Mouse (Mus musculus) E14TG2a.4 (cell line): ENCODE measurements at regions not wholly inside any gene's neighbourhood (a gene's known extent, or its start where the extent isn't known, plus 50 kb on each side); places are given as distances from the start of the nearest gene placed in this dataset.

ENCODE experiments used
- H3K27me3 ChIP-seq: 2 replicates; pipeline ENCODE4 v1.6.1; 2014; ENCODE audit warnings: low read length, control low read depth; ENCODE audit not compliant: insufficient read depth
- H3K36me3 ChIP-seq: 2 replicates; pipeline ENCODE4 v1.6.1; 2014; ENCODE audit warnings: low read length, control low read depth; ENCODE audit not compliant: insufficient read depth
- H3K4me1 ChIP-seq: replicated peaks from 2 replicates; pipeline ENCODE4 v1.6.1; 2014; ENCODE audit warnings: low read depth, low read length, control low read depth
- H3K4me3 ChIP-seq: replicated peaks from 2 replicates; pipeline ENCODE4 v1.5.1; 2014; ENCODE audit warnings: mild to moderate bottlenecking, low read length
- H3K9me3 ChIP-seq: 2 replicates; pipeline ENCODE4 v1.6.1; 2014; ENCODE audit warnings: low read length, control low read depth
- CTCF ChIP-seq: conservative IDR thresholded peaks from 2 replicates; pipeline ENCODE4 v1.5.1; 2014; ENCODE audit warnings: low read length
- NANOG ChIP-seq: IDR thresholded peaks from 2 replicates; pipeline ENCODE4 v1.6.1; 2014; ENCODE audit warnings: borderline replicate concordance, low read length, mixed read lengths
- POU5F1 ChIP-seq: IDR thresholded peaks from 2 replicates; pipeline ENCODE4 v1.6.1; 2014; ENCODE audit warnings: low read length, borderline replicate concordance

DNA sequence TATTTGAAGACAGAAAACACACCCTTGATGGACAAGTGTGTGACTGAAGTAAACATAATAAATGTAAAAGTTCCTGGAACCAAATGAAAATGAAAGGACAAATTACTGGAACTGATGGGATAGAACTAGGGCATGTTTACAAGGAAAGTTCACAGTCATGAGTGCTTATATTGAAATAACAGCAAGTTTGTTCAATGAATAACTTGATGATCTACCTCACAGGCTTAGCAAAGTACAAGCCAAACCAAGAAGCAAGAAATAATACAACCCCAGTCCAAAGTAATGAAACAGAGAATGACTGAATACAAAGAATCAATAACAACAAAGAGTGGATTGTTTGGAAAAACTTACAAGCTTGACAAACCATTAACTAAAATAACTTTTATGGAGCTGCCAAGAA, 56.2 kb downstream of the Gm379 start:
- H3K27me3 ChIP-seq, result no peaks in the 10 kb centered on the region

DNA sequence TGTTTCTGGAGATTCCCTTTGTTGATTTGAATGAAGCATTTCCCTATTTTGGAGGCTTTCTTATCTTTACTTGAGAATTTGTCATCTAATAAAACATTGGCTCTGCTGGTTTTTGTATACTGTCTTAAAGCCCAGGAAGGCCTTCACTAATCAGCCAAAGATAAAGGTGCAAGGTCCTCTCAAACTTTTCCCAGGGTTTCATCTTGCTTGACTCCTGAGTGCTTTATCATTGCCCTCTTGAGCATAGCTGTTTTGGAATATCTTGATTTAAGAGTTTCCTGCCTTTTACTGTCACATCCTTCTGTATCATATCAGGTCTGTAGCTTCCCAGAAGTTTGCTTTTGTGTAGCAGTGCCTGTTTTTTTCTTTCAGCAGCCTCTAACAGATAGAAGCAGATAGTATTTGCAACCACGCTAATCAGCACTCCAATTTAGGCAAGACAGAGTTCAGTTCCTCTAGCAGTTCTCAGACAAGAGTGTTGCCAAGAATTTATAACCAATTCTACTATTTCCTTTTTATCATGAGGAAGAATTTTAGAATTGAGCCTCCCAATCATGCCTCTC, 64.7 kb downstream of the Gm379 start:
- H3K4me1 ChIP-seq, result no peaks in the 10 kb centered on the region
- no peaks in the 10 kb centered on the region for H3K27me3 ChIP-seq
- H3K36me3 ChIP-seq, result no peaks in the 10 kb centered on the region
- no peak overlapping the region for H3K4me3 ChIP-seq
- TF ChIP-seq CTCF (no peak), NANOG (no peak), POU5F1 (no peak)
- H3K9me3 ChIP-seq, result no peaks in the 10 kb centered on the region

More for the DNA sequence above, 56.2 kb downstream of the Gm379 start:
- Histone ChIP-seq H3K4me1 (no peaks in the 10 kb centered on the region), H3K9me3 (no peaks in the 10 kb centered on the region), H3K4me3 (no peak overlapping the region), H3K36me3 (no peaks in the 10 kb centered on the region)
- no peak for TF ChIP-seq NANOG
- no peak for TF ChIP-seq CTCF
- no peak for TF ChIP-seq POU5F1

DNA sequence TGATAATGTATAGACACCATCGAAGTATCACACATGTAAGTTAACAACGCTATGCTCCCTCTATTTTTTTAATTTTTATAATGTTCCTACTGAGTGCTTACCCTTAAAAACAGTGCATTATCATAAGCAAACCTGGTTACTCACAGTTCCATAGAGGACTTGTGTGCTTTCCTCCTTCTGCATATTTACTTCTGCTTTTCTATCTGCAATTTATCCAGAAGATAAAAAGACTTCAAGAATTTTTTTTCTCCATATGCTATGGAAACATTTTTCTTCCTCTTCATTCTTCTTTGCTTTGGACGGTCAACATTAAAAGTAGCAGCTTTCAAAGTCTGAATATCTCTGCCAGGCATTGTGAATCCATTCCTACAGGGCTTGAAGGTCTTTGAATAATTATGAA, 102.7 kb downstream of the Gm379 start:
- Histone ChIP-seq H3K9me3 (no peaks in the 10 kb centered on the region), H3K4me3 (no peak overlapping the region), H3K4me1 (no peaks in the 10 kb centered on the region), H3K36me3 (no peaks in the 10 kb centered on the region), H3K27me3 (no peaks in the 10 kb centered on the region)
- no peak for TF ChIP-seq NANOG
- TF ChIP-seq CTCF, result no peak
- no peak for TF ChIP-seq POU5F1

DNA sequence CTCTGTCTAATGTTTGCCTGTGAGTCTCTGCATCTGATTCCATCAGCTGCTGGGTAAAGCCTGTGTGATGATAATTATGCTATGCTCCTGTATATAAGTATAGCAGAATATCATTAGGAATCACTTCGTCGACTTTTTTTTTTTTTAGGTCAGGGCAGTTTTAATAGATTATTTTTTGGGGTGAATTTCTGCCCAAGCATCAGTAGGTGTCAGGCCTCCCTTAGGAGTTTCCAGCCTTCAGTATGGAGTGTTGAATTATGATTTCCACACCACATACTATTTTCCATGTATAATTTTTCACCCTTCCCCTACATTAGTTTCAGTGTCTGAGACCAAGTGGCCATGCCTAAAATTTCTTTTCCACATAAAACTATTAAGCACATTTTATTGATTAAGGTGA, 121.5 kb downstream of the Gm379 start:
- TF ChIP-seq NANOG, result no peak
- no peak for TF ChIP-seq CTCF
- TF ChIP-seq POU5F1, result no peak

DNA sequence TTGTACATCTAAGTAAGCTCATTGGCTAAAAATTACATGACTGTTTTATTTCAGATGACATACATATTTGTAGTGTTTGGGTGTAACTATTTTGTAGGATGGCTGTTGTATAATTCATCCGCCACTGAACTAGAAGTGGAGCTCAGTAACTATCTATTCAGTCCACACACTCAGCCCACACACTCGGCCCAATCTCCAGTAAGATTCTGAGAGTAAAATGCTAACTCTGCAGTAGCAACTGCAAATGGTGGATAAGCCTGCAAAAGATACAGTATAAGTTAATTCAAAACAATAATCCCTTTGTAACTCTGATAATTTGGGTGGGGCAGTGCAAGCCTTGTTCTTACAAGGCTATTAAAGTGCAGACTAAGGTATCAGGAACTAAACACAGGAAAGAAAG, 123.3 kb downstream of the Gm379 start:
- no peaks in the 10 kb centered on the region for H3K9me3 ChIP-seq
- H3K4me3 ChIP-seq, result no peak overlapping the region
- H3K27me3 ChIP-seq, result no peaks in the 10 kb centered on the region
- TF ChIP-seq NANOG (no peak), CTCF (no peak), POU5F1 (no peak)
- no peaks in the 10 kb centered on the region for H3K36me3 ChIP-seq
- H3K4me1 ChIP-seq, result no peaks in the 10 kb centered on the region

More for the DNA sequence above, 121.5 kb downstream of the Gm379 start:
- Histone ChIP-seq H3K36me3 (no peaks in the 10 kb centered on the region), H3K4me3 (no peak overlapping the region), H3K9me3 (no peaks in the 10 kb centered on the region), H3K27me3 (no peaks in the 10 kb centered on the region), H3K4me1 (no peaks in the 10 kb centered on the region)

DNA sequence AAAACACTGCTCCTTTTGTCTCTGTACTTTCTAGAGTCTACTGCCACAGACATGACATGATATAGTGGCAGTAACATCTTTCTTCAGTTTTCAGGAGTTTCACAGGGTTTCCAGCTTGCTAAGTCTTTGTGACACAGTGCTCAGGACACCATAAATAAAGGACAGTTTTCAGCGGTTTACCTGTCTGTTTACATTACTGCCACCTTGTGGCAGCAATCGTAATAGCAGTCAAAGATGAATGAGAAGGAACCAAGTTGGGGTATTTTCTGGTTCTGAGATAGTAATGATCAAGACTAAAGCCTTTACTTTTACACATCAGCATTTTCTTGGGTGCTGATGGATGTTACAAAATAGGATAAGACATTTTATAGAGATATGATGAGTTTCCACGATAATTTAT, 127.7 kb downstream of the Gm379 start:
- no peak overlapping the region for H3K4me3 ChIP-seq
- TF ChIP-seq CTCF (peak; percentile 37), NANOG (no peak), POU5F1 (no peak)
- no peaks in the 10 kb centered on the region for H3K27me3 ChIP-seq
- H3K4me1 ChIP-seq, result no peaks in the 10 kb centered on the region
- no peaks in the 10 kb centered on the region for H3K9me3 ChIP-seq
- no peaks in the 10 kb centered on the region for H3K36me3 ChIP-seq
